Mouse (Mus musculus): ENCODE measurements around the gene Rps6kb2. TPM values are rescaled to one million over a fixed set of nuclear protein-coding genes. Genes with fewer than 3 reads are reported as not detected.
"Not testable (repeated sequence)": the region's sequence is repeated elsewhere in the genome, so short reads cannot be mapped to it uniquely, and the experiment has no call there.

Rps6kb2 gene
- polyA plus RNA-seq, 1 experiment from 2014 or later: 63.3 TPM

- peaks cover 29% of the 10 kb centered on the region for H3K36me3 ChIP-seq
- H3K9ac ChIP-seq (replicated peaks); H3K27me3 ChIP-seq; ATAC-seq (ENCODE audit: insufficient number of reproducible peaks, insufficient read depth, low FRiP score, low TSS enrichment, low read depth); H3K4me2 ChIP-seq; H3K4me3 ChIP-seq (replicated peaks); H3K4me1 ChIP-seq (replicated peaks); H3K27ac ChIP-seq; H3K9me3 ChIP-seq: not testable (repeated sequence)
- 84% methylated on average over 6 of the region's 6 CpGs for WGBS
These were observed 27.8 kb downstream of the Rps6kb2 start for GRCm38 (mm10) chr19:4135229-4135962.

GRCm38 (mm10) chr19:4134354-4134753 is 28.8 kb downstream of the Rps6kb2 start:
- WGBS: 87% methylated on average over 4 of the region's 4 CpGs
- Histone ChIP-seq H3K27ac (no peak overlapping the region), H3K9me3 (no peaks in the 10 kb centered on the region), H3K9ac (replicated peaks) (no peak overlapping the region), H3K27me3 (no peaks in the 10 kb centered on the region), H3K36me3 (peaks cover 40% of the 10 kb centered on the region), H3K4me2 (no peak overlapping the region), H3K4me3 (replicated peaks) (no peak overlapping the region), H3K4me1 (replicated peaks) (no peaks in the 10 kb centered on the region)
- no peak for ATAC-seq (ENCODE audit: insufficient number of reproducible peaks, insufficient read depth, low FRiP score, low TSS enrichment, low read depth)

DNA sequence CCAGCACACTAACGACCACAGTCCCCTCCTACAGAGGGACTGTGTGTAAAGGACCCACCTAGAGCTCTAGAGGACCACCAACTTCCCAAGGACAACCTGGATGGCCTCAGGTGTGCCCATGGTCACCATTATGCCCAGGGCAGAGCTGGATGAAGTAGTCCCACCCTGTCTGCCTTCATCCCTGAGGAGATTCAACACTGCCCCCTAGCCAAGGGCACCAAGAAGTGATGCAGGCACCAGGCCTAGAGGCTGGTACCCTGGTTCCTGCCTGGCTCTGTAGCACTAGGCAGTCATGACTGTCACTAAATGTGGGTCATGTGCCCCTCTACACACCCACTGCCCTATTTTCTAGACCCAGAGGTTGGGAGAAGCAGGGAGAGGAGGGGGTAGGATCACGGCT is 31.4 kb downstream of the Rps6kb2 start:
- WGBS: 94% methylated on average over 2 of the region's 2 CpGs
- Histone ChIP-seq H3K9ac (replicated peaks) (no peak overlapping the region), H3K36me3 (peaks cover 61% of the 10 kb centered on the region), H3K27me3 (no peaks in the 10 kb centered on the region), H3K4me1 (replicated peaks) (peaks cover 8% of the 10 kb centered on the region), H3K4me3 (replicated peaks) (no peak overlapping the region), H3K4me2 (no peak overlapping the region), H3K27ac (no peak overlapping the region), H3K9me3 (no peaks in the 10 kb centered on the region)
- ATAC-seq (ENCODE audit: insufficient number of reproducible peaks, insufficient read depth, low FRiP score, low TSS enrichment, low read depth): no peak

DNA sequence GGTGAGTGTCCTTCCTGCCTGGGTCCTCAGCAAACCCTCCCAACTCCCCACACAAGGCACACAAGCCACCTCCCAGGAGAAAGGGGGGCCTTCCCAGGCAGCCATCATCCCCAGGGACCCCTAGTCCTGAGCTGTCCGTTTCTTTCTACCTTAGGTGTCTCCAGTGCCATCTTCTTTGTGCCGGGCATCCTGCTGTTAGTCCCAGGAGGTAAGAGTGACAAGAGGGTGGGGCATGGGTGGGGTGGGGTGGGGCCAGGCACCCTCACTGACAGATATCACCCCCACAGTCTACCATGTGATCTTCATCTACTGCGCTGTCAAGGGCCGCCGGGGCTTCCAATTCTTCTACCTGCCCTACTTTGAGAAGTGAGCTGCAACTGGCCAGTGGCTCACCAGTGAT is 32.1 kb downstream of the Rps6kb2 start:
- H3K4me1 ChIP-seq (replicated peaks): peaks cover 13% of the 10 kb centered on the region
- H3K4me2 ChIP-seq: no peak overlapping the region
- H3K9me3 ChIP-seq: no peaks in the 10 kb centered on the region
- H3K27me3 ChIP-seq: no peaks in the 10 kb centered on the region
- no peak overlapping the region for H3K4me3 ChIP-seq (replicated peaks)
- H3K27ac ChIP-seq: no peak overlapping the region
- 91% methylated on average over 5 of the region's 5 CpGs for WGBS
- H3K9ac ChIP-seq (replicated peaks): no peak overlapping the region
- no peak for ATAC-seq (ENCODE audit: insufficient number of reproducible peaks, insufficient read depth, low FRiP score, low TSS enrichment, low read depth)
- peaks cover 61% of the 10 kb centered on the region for H3K36me3 ChIP-seq

- Histone ChIP-seq H3K27ac (no peak overlapping the region), H3K9me3 (no peaks in the 10 kb centered on the region), H3K36me3 (peaks cover 61% of the 10 kb centered on the region), H3K4me3 (replicated peaks) (no peak overlapping the region), H3K4me2 (no peak overlapping the region), H3K4me1 (replicated peaks) (peaks cover 15% of the 10 kb centered on the region), H3K27me3 (no peaks in the 10 kb centered on the region), H3K9ac (replicated peaks) (no peak overlapping the region)
- ATAC-seq (ENCODE audit: insufficient number of reproducible peaks, insufficient read depth, low FRiP score, low TSS enrichment, low read depth): no peak
- WGBS: 92% methylated on average over 4 of the region's 4 CpGs
These were observed 33.0 kb downstream of the Rps6kb2 start for GRCm38 (mm10) chr19:4130106-4130505.

DNA sequence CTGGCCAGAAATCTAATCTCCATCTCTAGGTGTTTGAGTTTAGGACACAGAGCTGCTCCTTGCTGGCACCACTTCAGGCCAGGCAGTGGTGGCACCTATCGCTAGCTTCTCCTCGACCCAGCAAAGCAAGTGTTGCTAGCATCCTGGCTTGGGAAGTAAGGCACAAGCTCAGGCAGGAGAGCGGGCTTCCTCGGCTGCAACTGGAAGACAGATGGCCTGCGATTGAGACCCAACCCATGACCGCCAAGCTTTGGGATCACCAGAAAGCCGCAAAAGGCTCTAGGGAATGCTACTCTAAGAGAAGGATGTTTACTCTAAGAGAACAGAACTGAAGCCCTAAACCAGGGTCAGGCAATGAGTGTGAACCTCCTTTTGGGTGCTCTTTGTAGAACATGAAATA is 33.7 kb downstream of the Rps6kb2 start:
- 91% methylated on average over 7 of the region's 7 CpGs for WGBS
- H3K9me3 ChIP-seq: no peaks in the 10 kb centered on the region
- peaks cover 20% of the 10 kb centered on the region for H3K4me1 ChIP-seq (replicated peaks)
- H3K4me3 ChIP-seq (replicated peaks): no peak overlapping the region
- ATAC-seq (ENCODE audit: insufficient number of reproducible peaks, insufficient read depth, low FRiP score, low TSS enrichment, low read depth): no peak
- no peak overlapping the region for H3K9ac ChIP-seq (replicated peaks)
- no peak overlapping the region for H3K27ac ChIP-seq
- no peaks in the 10 kb centered on the region for H3K27me3 ChIP-seq
- no peak overlapping the region for H3K4me2 ChIP-seq
- H3K36me3 ChIP-seq: peaks cover 61% of the 10 kb centered on the region

GRCm38 (mm10) chr19:4126759-4127495 is 36.2 kb downstream of the Rps6kb2 start:
- peak overlapping the region; percentile 83 for H3K9ac ChIP-seq (replicated peaks)
- H3K4me2 ChIP-seq: peak overlapping the region; percentile 78
- H3K27me3 ChIP-seq: no peaks in the 10 kb centered on the region
- H3K4me3 ChIP-seq (replicated peaks): peak overlapping the region; percentile 75
- no peaks in the 10 kb centered on the region for H3K9me3 ChIP-seq
- no peak for ATAC-seq (ENCODE audit: insufficient number of reproducible peaks, insufficient read depth, low FRiP score, low TSS enrichment, low read depth)
- H3K4me1 ChIP-seq (replicated peaks): peaks cover 24% of the 10 kb centered on the region
- no peak overlapping the region for H3K27ac ChIP-seq
- WGBS: 60% methylated on average over 7 of the region's 7 CpGs
- peaks cover 47% of the 10 kb centered on the region for H3K36me3 ChIP-seq

DNA sequence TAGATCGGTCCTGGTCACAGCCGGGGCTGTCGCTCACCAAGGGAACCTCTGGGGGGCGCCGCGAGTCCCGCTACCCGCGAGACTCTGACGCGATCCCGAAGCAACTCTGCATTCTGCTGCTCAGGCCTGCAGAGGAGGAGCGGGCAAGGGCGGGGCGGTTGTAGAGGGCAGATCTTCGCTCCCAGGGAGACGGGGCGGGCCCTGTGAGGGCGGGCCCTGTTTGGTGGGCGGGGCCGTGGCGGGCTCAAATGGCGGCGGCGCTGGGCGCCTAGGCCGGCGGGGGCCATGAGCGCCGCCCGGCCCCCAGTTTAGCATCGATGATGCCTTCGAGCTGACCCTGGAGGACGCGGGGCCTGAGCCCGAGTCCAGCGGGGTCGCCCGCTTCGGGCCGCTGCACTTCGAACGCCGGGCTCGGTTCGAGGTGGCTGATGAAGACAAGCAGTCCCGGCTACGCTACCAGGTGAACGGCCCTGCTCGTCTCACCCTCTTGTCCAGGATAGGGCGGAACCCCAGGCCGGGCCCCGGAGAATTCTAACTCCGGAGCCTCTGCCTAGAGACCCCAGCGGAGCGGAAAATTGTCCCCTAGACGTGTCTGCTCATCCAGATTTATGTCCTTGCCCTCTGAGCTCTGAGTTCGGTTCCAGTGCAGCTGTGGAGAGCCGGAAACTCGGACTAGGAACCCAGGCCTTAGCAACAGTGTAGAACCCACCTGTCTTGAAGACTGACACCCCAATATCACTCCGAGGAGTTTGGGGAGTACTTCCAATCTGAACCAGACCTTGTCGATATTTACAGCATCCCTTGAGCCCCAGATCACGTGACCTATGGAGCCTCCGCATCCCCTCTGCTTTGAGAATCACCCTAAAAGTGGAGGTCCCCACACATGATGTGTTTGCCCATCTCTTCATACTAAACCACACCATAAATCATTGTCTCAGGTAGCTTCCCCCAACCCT is 37.1 kb downstream of the Rps6kb2 start, which contains the start of gene Aip:
TSS of gene Aip (minus strand) at position 118 of the 956 bp plus-strand sequence.
- peak within 1 kb of the TSS; percentile 78 for H3K4me2 ChIP-seq
- ATAC-seq (ENCODE audit: insufficient number of reproducible peaks, insufficient read depth, low FRiP score, low TSS enrichment, low read depth): peak; percentile 96
- H3K27me3 ChIP-seq: no peaks in the 10 kb centered on the region
- H3K9ac ChIP-seq (replicated peaks): peak within 1 kb of the TSS; percentile 83
- peaks cover 38% of the 10 kb centered on the region for H3K36me3 ChIP-seq
- no peaks in the 10 kb centered on the region for H3K9me3 ChIP-seq
- under 1% methylated on average over 64 of the region's 64 CpGs for WGBS
- peaks cover 24% of the 10 kb centered on the region for H3K4me1 ChIP-seq (replicated peaks)
- H3K4me3 ChIP-seq (replicated peaks): peak within 1 kb of the TSS; percentile 75
- H3K27ac ChIP-seq: peak within 1 kb of the TSS; percentile 67

DNA sequence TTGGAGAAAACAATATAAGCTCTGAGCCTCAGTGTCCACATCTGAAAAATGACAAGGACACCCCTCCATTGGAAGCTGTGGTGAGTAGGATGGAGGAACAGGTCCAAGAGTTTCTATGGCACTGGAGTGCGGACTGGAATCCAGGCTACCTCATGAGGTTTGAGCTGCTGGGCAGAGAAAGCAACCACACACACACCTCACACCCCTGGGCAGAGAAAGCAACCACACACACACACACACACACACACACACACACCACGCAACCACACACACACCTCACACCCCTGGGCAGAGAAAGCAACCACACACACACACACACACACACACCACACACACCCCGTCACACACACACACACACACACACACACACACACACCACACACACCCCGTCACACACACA is 37.9 kb downstream of the Rps6kb2 start:
- peak overlapping the region; percentile 75 for H3K4me3 ChIP-seq (replicated peaks)
- peak overlapping the region; percentile 78 for H3K4me2 ChIP-seq
- ATAC-seq (ENCODE audit: insufficient number of reproducible peaks, insufficient read depth, low FRiP score, low TSS enrichment, low read depth); H3K27me3 ChIP-seq; H3K9me3 ChIP-seq: not testable (repeated sequence)
- H3K27ac ChIP-seq: peak overlapping the region; percentile 64; the same call in 1 of the 2 replicates
- H3K4me1 ChIP-seq (replicated peaks): peaks cover 32% of the 10 kb centered on the region
- peaks cover 30% of the 10 kb centered on the region for H3K36me3 ChIP-seq
- peak overlapping the region; percentile 83 for H3K9ac ChIP-seq (replicated peaks)
- whole genome bisulfite sequencing: 4% methylated on average over 2 of the region's 4 CpGs

DNA sequence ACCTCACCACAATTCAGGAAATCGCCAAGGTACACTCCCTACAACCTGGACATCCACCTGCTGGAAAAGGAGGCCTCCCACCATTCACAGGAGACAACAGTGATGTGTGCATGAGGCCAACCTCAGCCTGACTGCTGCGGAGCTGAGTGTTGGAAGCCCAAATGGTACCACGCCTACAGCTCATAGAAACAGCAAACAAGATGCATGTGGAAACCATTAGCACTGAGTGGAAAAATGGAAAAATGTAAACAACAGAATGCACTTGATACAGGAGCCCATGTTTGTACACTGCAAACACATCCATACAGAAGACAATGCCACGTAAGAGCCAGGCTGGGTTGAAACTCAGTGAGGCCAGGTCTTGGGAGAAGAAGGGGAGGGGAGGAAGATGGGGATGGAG is 38.7 kb downstream of the Rps6kb2 start:
- 71% methylated on average over 4 of the region's 4 CpGs for WGBS
- H3K36me3 ChIP-seq: peaks cover 22% of the 10 kb centered on the region
- no peaks in the 10 kb centered on the region for H3K27me3 ChIP-seq
- H3K27ac ChIP-seq: no peak overlapping the region
- no peak overlapping the region for H3K4me3 ChIP-seq (replicated peaks)
- H3K4me1 ChIP-seq (replicated peaks): peaks cover 33% of the 10 kb centered on the region
- no peak overlapping the region for H3K9ac ChIP-seq (replicated peaks)
- H3K9me3 ChIP-seq: no peaks in the 10 kb centered on the region
- no peak for ATAC-seq (ENCODE audit: insufficient number of reproducible peaks, insufficient read depth, low FRiP score, low TSS enrichment, low read depth)
- no peak overlapping the region for H3K4me2 ChIP-seq

Data from limb, embryonic 12.5 days (tissue).